Mouse (Mus musculus) G1E (cell line): ENCODE results near the gene Prss1. TPM values are rescaled to one million over a fixed set of nuclear protein-coding genes. Genes with fewer than 3 reads are reported as not detected.
"Not testable (repeated sequence)": the region's sequence is repeated elsewhere in the genome, so short reads cannot be mapped to it uniquely, and the experiment has no call there.

Source experiments
- ATAC-seq: 2 replicates; pipeline ENCODE4 v1.8.0; 2016; ENCODE audit warnings: mild to moderate bottlenecking; ENCODE audit not compliant: insufficient number of reproducible peaks, poor library complexity, low FRiP score, severe bottlenecking; ENCODE audit errors: extremely low read depth
- DNase-seq: peaks from one replicate; pipeline ENCODE4 v3.0.0; 2012; ENCODE audit warnings: low spot score
- H3K27me3 ChIP-seq: 2 replicates; pipeline ENCODE4 v1.6.1; 2012; ENCODE audit warnings: mild to moderate bottlenecking, low read length, inconsistent platforms; ENCODE audit not compliant: insufficient read depth
- H3K36me3 ChIP-seq: replicated peaks from 2 replicates; pipeline ENCODE3; 2012; ENCODE audit warnings: mild to moderate bottlenecking, inconsistent platforms
- H3K4me1 ChIP-seq: 2 replicates; pipeline ENCODE4 v1.6.1; 2012; ENCODE audit warnings: low read depth, low read length, inconsistent platforms, mixed read lengths; ENCODE audit not compliant: insufficient read depth
- H3K4me3 ChIP-seq: 2 replicates; pipeline ENCODE4 v1.5.1; 2012; ENCODE audit warnings: low read depth, mild to moderate bottlenecking, inconsistent platforms, low read length, moderate library complexity, mixed read lengths
- H3K9me3 ChIP-seq: replicated peaks from 2 replicates; pipeline ENCODE4 v1.6.1; 2012; ENCODE audit warnings: inconsistent platforms
- CTCF ChIP-seq: IDR thresholded peaks from 2 replicates; pipeline ENCODE4 v1.5.1; 2012; ENCODE audit warnings: low read depth, low read length, inconsistent platforms, mixed read lengths
- GATA1 ChIP-seq: IDR thresholded peaks from 2 replicates; pipeline ENCODE4 v1.6.1; 2012; ENCODE audit warnings: borderline replicate concordance, low read length, inconsistent platforms, mixed read lengths
- GATA2 ChIP-seq: IDR thresholded peaks from 2 replicates; pipeline ENCODE4 v1.6.1; 2012; ENCODE audit warnings: low read depth, low read length, inconsistent platforms, borderline replicate concordance
- POLR2AphosphoS5 ChIP-seq: IDR thresholded peaks from 2 replicates; pipeline ENCODE4 v1.6.1; 2012; ENCODE audit warnings: low read depth, low read length, inconsistent platforms; ENCODE audit not compliant: insufficient replicate concordance
- TAL1 ChIP-seq: conservative IDR thresholded peaks from 2 replicates; pipeline ENCODE4 v1.6.1; 2012; ENCODE audit warnings: low read depth, low read length, inconsistent platforms, mixed read lengths
- polyA plus RNA-seq: library from polyadenylated mRNA; stranded (reverse); fragments of >175 nt; gene quantifications from 2 replicates; pipeline ENCODE4 v1.2.3, GENCODE M21; 2012
- total RNA-seq, 2 experiments: library from RNA; stranded (forward) in 1 of 2; stranded (reverse) in 1 of 2; fragments of 200-1000 nt in 1 of 2; fragments of >200 nt in 1 of 2; fragmentation: Nextera tagmentation in 1 of 2; gene quantifications; 2 replicates each; pipeline ENCODE4 v1.2.3; 2014 to 2017

Prss1 gene
- total RNA-seq (2014; fragmentation: Nextera tagmentation) (not detected in 2 replicates), total RNA-seq (2017) (not detected in 2 replicates), polyA plus RNA-seq (not detected in 2 replicates)

GRCm38 (mm10) chr6:41458632-41459031 lies at the start of gene Prss1:
Gene Prss1, plus strand, starts transcription at chr6:41458932.
- H3K27me3 ChIP-seq, DNase-seq, H3K9me3 ChIP-seq, H3K4me3 ChIP-seq, H3K36me3 ChIP-seq, ATAC-seq, H3K4me1 ChIP-seq: not testable (repeated sequence)

- H3K9me3 ChIP-seq, H3K27me3 ChIP-seq, H3K36me3 ChIP-seq, DNase-seq, H3K4me1 ChIP-seq, ATAC-seq, H3K4me3 ChIP-seq: not testable (repeated sequence)
Observed at GRCm38 (mm10) chr6:41442261-41442660, 16.5 kb upstream of the Prss1 start.

DNA sequence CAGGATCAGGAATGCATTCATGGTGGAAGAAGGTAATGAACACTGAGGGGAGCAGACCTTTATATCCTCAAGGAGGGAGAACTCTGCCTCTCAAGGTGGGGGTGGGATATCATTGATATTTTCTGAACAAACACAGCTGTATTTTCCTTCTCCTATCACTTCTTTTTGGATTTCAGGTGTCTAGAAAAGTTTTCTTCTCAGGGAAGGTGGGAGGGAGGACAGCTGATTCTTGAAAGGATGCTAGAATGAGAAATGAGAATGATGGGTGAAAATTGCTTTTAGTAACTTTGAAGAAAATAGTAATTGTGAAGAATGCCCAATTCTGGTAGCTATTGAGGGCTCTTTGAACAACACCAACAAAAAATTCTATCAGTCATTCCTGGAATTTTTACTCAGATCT lies 12.7 kb upstream of the Prss1 start, which contains the start of gene Gm10334:
Gene Gm10334, minus strand, starts transcription at position 101 of the 400 bp plus-strand sequence.
- DNase-seq, ATAC-seq, H3K36me3 ChIP-seq, H3K4me3 ChIP-seq, H3K27me3 ChIP-seq, H3K4me1 ChIP-seq, H3K9me3 ChIP-seq: not testable (repeated sequence)

- ATAC-seq (no peak), DNase-seq (no peak)
- H3K36me3 ChIP-seq: no peaks in the 10 kb centered on the region
- no peaks in the 10 kb centered on the region for H3K9me3 ChIP-seq
- TF ChIP-seq GATA2: no peak
- no peak for TF ChIP-seq GATA1
- no peak for TF ChIP-seq TAL1
- no peak for TF ChIP-seq POLR2AphosphoS5
- TF ChIP-seq CTCF: no peak
- no peaks in the 10 kb centered on the region for H3K27me3 ChIP-seq
- no peaks in the 10 kb centered on the region for H3K4me1 ChIP-seq
- no peak overlapping the region for H3K4me3 ChIP-seq
Observed at GRCm38 (mm10) chr6:41499374-41499773, 40.6 kb downstream of the Prss1 start.

GRCm38 (mm10) chr6:41504915-41505314 lies 46.2 kb downstream of the Prss1 start:
- Histone ChIP-seq H3K9me3 (no peaks in the 10 kb centered on the region), H3K36me3 (no peaks in the 10 kb centered on the region), H3K4me3 (no peak overlapping the region), H3K4me1 (no peaks in the 10 kb centered on the region), H3K27me3 (no peaks in the 10 kb centered on the region)
- no peak for DNase-seq
- no peak for TF ChIP-seq GATA1
- no peak for TF ChIP-seq GATA2
- TF ChIP-seq TAL1: no peak
- TF ChIP-seq CTCF: no peak
- TF ChIP-seq POLR2AphosphoS5: no peak
- no peak for ATAC-seq

- TF ChIP-seq POLR2AphosphoS5 (no peak), CTCF (no peak), GATA2 (no peak), GATA1 (no peak), TAL1 (no peak)
- no peaks in the 10 kb centered on the region for H3K9me3 ChIP-seq
- no peaks in the 10 kb centered on the region for H3K4me1 ChIP-seq
- DNase-seq (no peak), ATAC-seq (no peak)
- no peaks in the 10 kb centered on the region for H3K36me3 ChIP-seq
- H3K27me3 ChIP-seq: no peaks in the 10 kb centered on the region
- no peak overlapping the region for H3K4me3 ChIP-seq
Observed at GRCm38 (mm10) chr6:41505323-41505722, 46.6 kb downstream of the Prss1 start.

Other genes with a start within 250 kb of the Prss1 start
- gene Try4, start 156.7 kb upstream of the Prss1 start, total RNA-seq (2014; fragmentation: Nextera tagmentation): not detected in 2 replicates
- gene Try4, start 156.7 kb upstream of the Prss1 start, total RNA-seq (2017): not detected in 2 replicates
- not detected in 2 replicates for gene Try4, start 156.7 kb upstream of the Prss1 start, polyA plus RNA-seq
- gene Try5, start 142.1 kb upstream of the Prss1 start, total RNA-seq (2014; fragmentation: Nextera tagmentation): not detected in 2 replicates
- gene Try5, start 142.1 kb upstream of the Prss1 start, total RNA-seq (2017): not detected in 2 replicates
- gene Try5, start 142.1 kb upstream of the Prss1 start, polyA plus RNA-seq: not detected in 2 replicates
- gene Try10, start 104.8 kb upstream of the Prss1 start, total RNA-seq (2014; fragmentation: Nextera tagmentation): not detected in 2 replicates
- not detected in 2 replicates for gene Try10, start 104.8 kb upstream of the Prss1 start, total RNA-seq (2017)
- gene Try10, start 104.8 kb upstream of the Prss1 start, polyA plus RNA-seq: not detected in 2 replicates
- gene Prss3, start 81.3 kb upstream of the Prss1 start, total RNA-seq (2014; fragmentation: Nextera tagmentation): not detected in 2 replicates
- not detected in 2 replicates for gene Prss3, start 81.3 kb upstream of the Prss1 start, total RNA-seq (2017)
- not detected in 2 replicates for gene Prss3, start 81.3 kb upstream of the Prss1 start, polyA plus RNA-seq
- not detected in 2 replicates for gene Gm5771, start 66.6 kb upstream of the Prss1 start, total RNA-seq (2014; fragmentation: Nextera tagmentation)
- not detected in 2 replicates for gene Gm5771, start 66.6 kb upstream of the Prss1 start, total RNA-seq (2017)
- gene Gm5771, start 66.6 kb upstream of the Prss1 start, polyA plus RNA-seq: not detected in 2 replicates
- not detected in 2 replicates for gene Gm10334, start 12.8 kb upstream of the Prss1 start, total RNA-seq (2014; fragmentation: Nextera tagmentation)
- not detected in 2 replicates for gene Gm10334, start 12.8 kb upstream of the Prss1 start, total RNA-seq (2017)
- gene Gm10334, start 12.8 kb upstream of the Prss1 start, polyA plus RNA-seq: not detected in 2 replicates
- not detected in 2 replicates for gene Prss2, start 62.9 kb downstream of the Prss1 start, total RNA-seq (2014; fragmentation: Nextera tagmentation)
- not detected in 2 replicates for gene Prss2, start 62.9 kb downstream of the Prss1 start, total RNA-seq (2017)
- not detected in 2 replicates for gene Prss2, start 62.9 kb downstream of the Prss1 start, polyA plus RNA-seq
- not detected in 2 replicates for gene Ephb6, start 146.6 kb downstream of the Prss1 start, total RNA-seq (2014; fragmentation: Nextera tagmentation)
- gene Ephb6, start 146.6 kb downstream of the Prss1 start, total RNA-seq (2017): 1.2 and 1.7 TPM in 2 replicates
- 0.12 and 0.46 TPM in 2 replicates for gene Ephb6, start 146.6 kb downstream of the Prss1 start, polyA plus RNA-seq
- not detected in 2 replicates for gene Trpv6, start 177.5 kb downstream of the Prss1 start, total RNA-seq (2014; fragmentation: Nextera tagmentation)
- 0.05 and 0.12 TPM in 2 replicates for gene Trpv6, start 177.5 kb downstream of the Prss1 start, total RNA-seq (2017)
- not detected in 2 replicates for gene Trpv6, start 177.5 kb downstream of the Prss1 start, polyA plus RNA-seq
- not detected in 2 replicates for gene Trpv5, start 221.8 kb downstream of the Prss1 start, total RNA-seq (2014; fragmentation: Nextera tagmentation)
- 0.16 TPM in 1 of 2 replicates, not detected in the other for gene Trpv5, start 221.8 kb downstream of the Prss1 start, total RNA-seq (2017)
- not detected in 2 replicates for gene Trpv5, start 221.8 kb downstream of the Prss1 start, polyA plus RNA-seq
- not detected in 2 replicates for gene Llcfc1, start 225.5 kb downstream of the Prss1 start, total RNA-seq (2014; fragmentation: Nextera tagmentation)
- not detected in 2 replicates for gene Llcfc1, start 225.5 kb downstream of the Prss1 start, total RNA-seq (2017)
- gene Llcfc1, start 225.5 kb downstream of the Prss1 start, polyA plus RNA-seq: not detected in 2 replicates
- 26.4 and 152 TPM in 2 replicates for gene Kel, start 245.4 kb downstream of the Prss1 start, total RNA-seq (2014; fragmentation: Nextera tagmentation)
- gene Kel, start 245.4 kb downstream of the Prss1 start, total RNA-seq (2017): 14.7 and 16.5 TPM in 2 replicates
- gene Kel, start 245.4 kb downstream of the Prss1 start, polyA plus RNA-seq: 1.1 and 1.6 TPM in 2 replicates